Mouse (Mus musculus): Measurements from ENCODE around the gene Lpgat1.

The Lpgat1 gene

DNA sequence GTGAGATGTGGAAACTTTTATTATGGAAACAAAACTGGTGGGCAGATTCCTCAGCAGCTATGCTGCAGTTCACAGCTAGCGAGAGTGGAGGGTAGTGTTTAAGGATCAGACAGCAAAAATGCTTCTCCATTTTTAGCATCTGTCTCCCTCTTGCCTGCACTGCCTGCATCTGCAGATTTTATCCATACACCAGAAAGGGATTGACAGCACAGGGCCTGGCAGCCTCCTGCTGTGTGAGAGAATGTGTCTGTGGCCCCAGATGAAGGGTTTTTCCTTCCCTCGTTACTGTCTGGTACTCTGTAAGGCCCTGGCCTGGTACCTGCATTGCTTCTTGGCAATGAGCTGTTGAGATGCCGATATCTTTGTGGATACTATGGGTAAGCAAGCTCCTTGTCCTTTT is 2.8 kb downstream of the Lpgat1 start:
- Histone ChIP-seq H3K27me3 (ENCODE audit: insufficient read depth, low read length) (peaks cover 44% of the 10 kb centered on the region), H3K36me3 (ENCODE audit: insufficient read depth, low read length) (peaks cover 20% of the 10 kb centered on the region), H3K4me1 (replicated peaks; ENCODE audit: low read depth, low read length) (peaks cover 8% of the 10 kb centered on the region), H3K9me3 (ENCODE audit: low read length) (no peaks in the 10 kb centered on the region), H3K4me3 (replicated peaks; ENCODE audit: low read length) (no peak overlapping the region)
- TF ChIP-seq CTCF (conservative IDR thresholded peaks at IDR 0.05; ENCODE audit: low read length) = no peak
- TF ChIP-seq NANOG (IDR thresholded peaks at IDR 0.05; ENCODE audit: borderline replicate concordance, low read length) = no peak
- no peak for TF ChIP-seq POU5F1 (IDR thresholded peaks at IDR 0.05; ENCODE audit: borderline replicate concordance, low read length)

DNA sequence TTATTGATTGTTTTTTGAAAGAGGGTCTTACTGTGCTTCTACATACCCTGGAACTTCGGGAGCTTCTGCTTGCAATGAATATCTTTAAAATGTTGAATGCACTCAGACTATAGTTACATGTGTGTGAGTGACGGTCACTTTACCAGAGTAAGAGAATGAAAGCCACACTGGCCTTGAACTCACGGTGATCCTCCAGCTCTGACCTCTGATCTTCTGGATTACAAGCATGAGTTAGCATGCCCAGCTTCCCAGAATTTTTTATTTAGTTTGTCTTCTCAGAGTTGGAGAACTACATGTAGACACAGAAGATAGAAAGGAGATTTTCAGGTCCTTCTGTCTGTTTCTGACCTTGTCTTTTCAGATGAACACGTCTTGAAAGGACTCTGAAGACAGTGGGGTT is 5.1 kb downstream of the Lpgat1 start:
- Histone ChIP-seq H3K27me3 (ENCODE audit: insufficient read depth, low read length) (peaks cover 25% of the 10 kb centered on the region), H3K9me3 (ENCODE audit: low read length) (no peaks in the 10 kb centered on the region), H3K4me1 (replicated peaks; ENCODE audit: low read depth, low read length) (peaks cover 5% of the 10 kb centered on the region), H3K36me3 (ENCODE audit: insufficient read depth, low read length) (peaks cover 20% of the 10 kb centered on the region), H3K4me3 (replicated peaks; ENCODE audit: low read length) (no peak overlapping the region)
- TF ChIP-seq CTCF (conservative IDR thresholded peaks at IDR 0.05; ENCODE audit: low read length) (no peak), POU5F1 (IDR thresholded peaks at IDR 0.05; ENCODE audit: borderline replicate concordance, low read length) (no peak), NANOG (IDR thresholded peaks at IDR 0.05; ENCODE audit: borderline replicate concordance, low read length) (no peak)

DNA sequence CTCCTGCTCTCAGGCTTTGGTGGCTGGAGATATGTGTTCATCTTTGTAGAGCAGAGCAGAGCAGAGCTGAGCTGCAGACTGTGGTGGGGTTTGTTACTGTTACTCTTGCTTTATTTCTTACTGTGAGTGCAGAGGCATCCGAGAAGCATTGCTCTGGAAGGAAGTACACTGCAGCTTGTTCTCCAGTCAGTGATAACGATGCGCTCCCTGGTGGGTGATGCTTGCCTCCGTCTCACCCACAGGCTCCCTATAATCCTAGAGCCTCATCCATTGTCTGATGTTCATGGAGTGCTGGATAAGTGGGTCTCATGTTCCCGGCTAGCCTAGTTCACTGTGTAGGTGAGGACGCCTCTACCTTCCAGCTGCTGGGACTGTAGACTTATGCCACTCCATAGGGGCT is 6.0 kb downstream of the Lpgat1 start:
- Histone ChIP-seq H3K27me3 (ENCODE audit: insufficient read depth, low read length) (peaks cover 22% of the 10 kb centered on the region), H3K36me3 (ENCODE audit: insufficient read depth, low read length) (peaks cover 20% of the 10 kb centered on the region), H3K4me3 (replicated peaks; ENCODE audit: low read length) (no peak overlapping the region), H3K4me1 (replicated peaks; ENCODE audit: low read depth, low read length) (peaks cover 5% of the 10 kb centered on the region), H3K9me3 (ENCODE audit: low read length) (no peaks in the 10 kb centered on the region)
- TF ChIP-seq POU5F1 (IDR thresholded peaks at IDR 0.05; ENCODE audit: borderline replicate concordance, low read length) (no peak), NANOG (IDR thresholded peaks at IDR 0.05; ENCODE audit: borderline replicate concordance, low read length) (no peak), CTCF (conservative IDR thresholded peaks at IDR 0.05; ENCODE audit: low read length) (no peak)

DNA sequence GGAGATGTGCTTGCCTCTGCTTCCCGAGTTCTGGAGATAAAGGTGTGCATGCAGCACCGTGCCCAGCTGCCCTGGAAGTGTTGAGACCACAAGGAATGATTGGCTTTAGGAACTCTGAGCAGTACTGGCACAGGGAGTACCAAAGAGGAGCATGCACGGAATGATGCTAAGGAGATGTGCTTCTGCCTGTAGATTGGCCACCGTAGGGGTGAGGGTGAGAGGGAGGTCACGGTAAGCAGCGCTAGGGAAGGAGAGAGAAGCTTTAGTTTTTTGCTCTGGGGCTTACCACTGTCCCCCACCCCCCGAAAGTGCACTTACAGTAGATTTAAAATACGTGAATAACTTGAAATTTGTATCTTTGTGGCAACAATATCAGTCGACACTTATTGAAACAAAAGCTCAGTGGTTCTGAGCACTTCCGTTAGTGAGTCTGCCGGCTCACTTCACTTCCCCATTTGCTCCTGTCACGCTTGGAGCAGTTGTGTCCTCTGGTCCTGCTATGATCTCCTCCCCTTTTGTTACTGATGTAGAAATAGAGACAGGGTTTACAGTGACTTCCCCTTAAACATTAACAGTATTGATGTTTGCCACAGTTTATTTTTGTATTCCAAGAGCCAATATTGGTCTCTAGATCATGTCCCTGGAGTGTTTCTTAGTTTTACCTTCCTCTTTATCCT is 6.9 kb downstream of the Lpgat1 start:
- TF ChIP-seq CTCF (conservative IDR thresholded peaks at IDR 0.05; ENCODE audit: low read length) (no peak), POU5F1 (IDR thresholded peaks at IDR 0.05; ENCODE audit: borderline replicate concordance, low read length) (no peak), NANOG (IDR thresholded peaks at IDR 0.05; ENCODE audit: borderline replicate concordance, low read length) (no peak)

DNA sequence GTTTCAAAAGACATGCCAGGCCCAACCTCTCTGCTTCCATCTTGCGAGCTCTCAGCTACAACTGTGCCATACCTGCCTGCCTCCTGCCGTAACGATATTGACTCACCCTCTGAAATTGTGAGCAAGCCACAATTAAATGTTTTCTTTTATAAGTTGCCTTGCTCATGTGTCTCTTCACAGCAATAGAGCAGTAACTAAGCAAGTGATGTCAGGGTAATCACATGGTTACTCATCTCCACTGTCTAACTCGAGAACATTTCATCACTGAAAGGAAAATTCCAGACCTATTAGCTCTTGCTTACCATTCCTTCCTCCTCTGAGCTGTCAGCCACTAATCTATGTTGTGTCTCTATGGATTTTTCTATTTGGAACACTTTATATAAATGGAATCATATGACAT is 15.0 kb downstream of the Lpgat1 start:
- no peaks in the 10 kb centered on the region for H3K36me3 ChIP-seq (ENCODE audit: insufficient read depth, low read length)
- no peaks in the 10 kb centered on the region for H3K9me3 ChIP-seq (ENCODE audit: low read length)
- H3K27me3 ChIP-seq (ENCODE audit: insufficient read depth, low read length) = no peaks in the 10 kb centered on the region
- no peak overlapping the region for H3K4me3 ChIP-seq (replicated peaks; ENCODE audit: low read length)
- peaks cover 3% of the 10 kb centered on the region for H3K4me1 ChIP-seq (replicated peaks; ENCODE audit: low read depth, low read length)
- no peak for TF ChIP-seq POU5F1 (IDR thresholded peaks at IDR 0.05; ENCODE audit: borderline replicate concordance, low read length)
- TF ChIP-seq CTCF (conservative IDR thresholded peaks at IDR 0.05; ENCODE audit: low read length) = no peak
- no peak for TF ChIP-seq NANOG (IDR thresholded peaks at IDR 0.05; ENCODE audit: borderline replicate concordance, low read length)

More for the DNA sequence above, 6.9 kb downstream of the Lpgat1 start:
- peaks cover under 1% of the 10 kb centered on the region for H3K4me1 ChIP-seq (replicated peaks; ENCODE audit: low read depth, low read length)
- H3K27me3 ChIP-seq (ENCODE audit: insufficient read depth, low read length) = peaks cover 14% of the 10 kb centered on the region
- peaks cover 20% of the 10 kb centered on the region for H3K36me3 ChIP-seq (ENCODE audit: insufficient read depth, low read length)
- H3K4me3 ChIP-seq (replicated peaks; ENCODE audit: low read length) = no peak overlapping the region
- H3K9me3 ChIP-seq (ENCODE audit: low read length) = no peaks in the 10 kb centered on the region

DNA sequence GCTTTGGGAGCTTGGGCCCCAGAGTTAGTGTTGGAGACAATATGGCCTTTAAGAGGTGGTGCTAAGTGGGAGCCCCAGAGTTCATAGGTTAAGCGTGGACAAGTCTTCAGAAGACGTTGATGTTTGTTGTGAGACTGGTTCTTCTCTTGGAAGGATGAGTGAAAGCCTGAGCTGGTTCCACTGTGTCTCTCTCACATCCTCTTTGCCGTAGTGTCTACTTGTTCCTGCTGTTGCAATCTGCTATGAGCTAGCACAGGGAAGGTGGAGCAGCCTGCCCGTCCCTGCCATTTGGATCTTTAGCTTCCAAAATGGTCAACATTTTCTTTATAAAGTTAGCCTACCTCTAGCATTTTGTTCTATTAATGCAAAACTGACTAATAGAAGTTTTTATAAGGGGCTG is 16.2 kb downstream of the Lpgat1 start:
- no peak for TF ChIP-seq NANOG (IDR thresholded peaks at IDR 0.05; ENCODE audit: borderline replicate concordance, low read length)
- TF ChIP-seq POU5F1 (IDR thresholded peaks at IDR 0.05; ENCODE audit: borderline replicate concordance, low read length) = no peak
- no peak for TF ChIP-seq CTCF (conservative IDR thresholded peaks at IDR 0.05; ENCODE audit: low read length)
- H3K4me3 ChIP-seq (replicated peaks; ENCODE audit: low read length) = no peak overlapping the region
- peaks cover 15% of the 10 kb centered on the region for H3K4me1 ChIP-seq (replicated peaks; ENCODE audit: low read depth, low read length)
- no peaks in the 10 kb centered on the region for H3K9me3 ChIP-seq (ENCODE audit: low read length)
- H3K36me3 ChIP-seq (ENCODE audit: insufficient read depth, low read length) = no peaks in the 10 kb centered on the region
- no peaks in the 10 kb centered on the region for H3K27me3 ChIP-seq (ENCODE audit: insufficient read depth, low read length)

DNA sequence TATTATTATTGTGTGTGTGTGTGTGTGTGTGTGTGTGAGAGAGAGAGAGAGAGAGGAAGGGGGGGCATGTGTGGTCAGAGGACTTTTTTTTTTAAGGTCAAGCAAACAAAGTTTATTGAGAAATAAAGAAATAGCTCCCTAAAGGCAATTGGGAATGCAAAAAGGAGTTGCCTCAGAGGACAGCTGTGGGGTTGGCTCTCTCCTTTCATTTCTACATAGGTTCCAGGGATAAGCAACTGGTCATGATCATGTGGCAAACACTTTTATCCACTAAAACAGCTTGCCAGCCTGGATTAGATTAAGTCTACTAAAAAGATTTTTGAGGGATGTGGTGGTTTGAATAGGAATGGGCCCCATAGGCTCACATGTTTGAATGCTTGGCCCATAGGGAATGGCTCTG is 18.8 kb downstream of the Lpgat1 start:
- TF ChIP-seq NANOG (IDR thresholded peaks at IDR 0.05; ENCODE audit: borderline replicate concordance, low read length) (no peak), CTCF (conservative IDR thresholded peaks at IDR 0.05; ENCODE audit: low read length) (no peak), POU5F1 (IDR thresholded peaks at IDR 0.05; ENCODE audit: borderline replicate concordance, low read length) (no peak)
- Histone ChIP-seq H3K36me3 (ENCODE audit: insufficient read depth, low read length) (no peaks in the 10 kb centered on the region), H3K9me3 (ENCODE audit: low read length) (no peaks in the 10 kb centered on the region), H3K4me3 (replicated peaks; ENCODE audit: low read length) (no peak overlapping the region), H3K4me1 (replicated peaks; ENCODE audit: low read depth, low read length) (peaks cover 16% of the 10 kb centered on the region), H3K27me3 (ENCODE audit: insufficient read depth, low read length) (no peaks in the 10 kb centered on the region)

DNA sequence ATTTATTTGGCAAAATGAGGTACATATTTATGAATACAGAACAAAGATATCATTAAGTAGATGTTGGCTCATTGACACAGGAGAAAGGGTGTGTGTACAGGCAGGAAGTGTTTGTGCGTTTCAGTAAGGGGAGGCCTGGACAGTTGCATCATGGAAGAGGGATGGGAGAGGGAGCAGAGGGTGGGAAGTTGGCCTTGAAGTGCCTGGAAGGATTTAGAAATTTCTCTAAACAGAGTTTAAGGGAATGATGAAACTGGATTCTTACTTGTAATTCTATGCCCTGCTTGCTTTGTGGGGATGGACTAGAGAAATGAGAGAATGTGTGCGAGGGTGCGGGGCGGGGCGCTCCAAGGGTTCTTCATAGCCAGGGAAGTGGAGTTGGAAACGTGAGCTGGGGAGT is 20.2 kb downstream of the Lpgat1 start:
- no peaks in the 10 kb centered on the region for H3K27me3 ChIP-seq (ENCODE audit: insufficient read depth, low read length)
- TF ChIP-seq CTCF (conservative IDR thresholded peaks at IDR 0.05; ENCODE audit: low read length) = no peak
- no peak for TF ChIP-seq POU5F1 (IDR thresholded peaks at IDR 0.05; ENCODE audit: borderline replicate concordance, low read length)
- no peak for TF ChIP-seq NANOG (IDR thresholded peaks at IDR 0.05; ENCODE audit: borderline replicate concordance, low read length)

DNA sequence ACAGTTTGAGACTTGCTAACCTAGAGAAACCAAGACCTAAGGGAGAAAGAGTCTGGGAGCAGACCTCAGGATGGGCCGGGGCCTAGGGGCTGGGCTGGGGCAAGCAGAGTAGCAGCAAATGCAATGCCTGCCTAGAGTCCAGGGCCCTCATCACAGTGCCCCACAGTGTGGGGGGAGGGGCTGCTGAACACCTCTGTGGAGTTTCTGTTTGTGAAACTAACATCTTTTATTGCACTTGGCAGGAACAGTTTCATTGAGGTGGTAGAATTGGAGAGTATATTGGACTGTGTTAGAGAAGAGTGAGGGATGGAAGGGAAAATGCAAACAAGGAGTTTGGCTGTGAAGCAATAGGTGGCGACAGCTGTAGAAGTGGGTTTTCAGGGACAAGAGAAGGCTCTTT is 21.1 kb downstream of the Lpgat1 start:
- TF ChIP-seq CTCF (conservative IDR thresholded peaks at IDR 0.05; ENCODE audit: low read length) (no peak), NANOG (IDR thresholded peaks at IDR 0.05; ENCODE audit: borderline replicate concordance, low read length) (no peak), POU5F1 (IDR thresholded peaks at IDR 0.05; ENCODE audit: borderline replicate concordance, low read length) (no peak)
- Histone ChIP-seq H3K27me3 (ENCODE audit: insufficient read depth, low read length) (no peaks in the 10 kb centered on the region), H3K36me3 (ENCODE audit: insufficient read depth, low read length) (no peaks in the 10 kb centered on the region), H3K9me3 (ENCODE audit: low read length) (no peaks in the 10 kb centered on the region), H3K4me1 (replicated peaks; ENCODE audit: low read depth, low read length) (peaks cover 16% of the 10 kb centered on the region), H3K4me3 (replicated peaks; ENCODE audit: low read length) (no peak overlapping the region)

More for the DNA sequence above, 20.2 kb downstream of the Lpgat1 start:
- Histone ChIP-seq H3K4me1 (replicated peaks; ENCODE audit: low read depth, low read length) (peaks cover 16% of the 10 kb centered on the region), H3K9me3 (ENCODE audit: low read length) (no peaks in the 10 kb centered on the region), H3K4me3 (replicated peaks; ENCODE audit: low read length) (no peak overlapping the region), H3K36me3 (ENCODE audit: insufficient read depth, low read length) (no peaks in the 10 kb centered on the region)
